Mouse (Mus musculus): Measurements from ENCODE around the gene Nt5dc3. TPM values are rescaled to one million over a fixed set of nuclear protein-coding genes. Genes with fewer than 3 reads are reported as not detected.
A peak's percentile ranks its signal among the peaks of the same experiment; 100 is the strongest.

Nt5dc3 gene
- total RNA-seq, 4 experiments from 2014 or later, result 57.7 to 72.7 (median 64.9) TPM

GRCm38 (mm10) chr10:86872121-86872520 lies 93.3 kb downstream of the Nt5dc3 start:
- no peak for DNase-seq (ENCODE audit: low spot score in 2 of 2)

- DNase-seq (ENCODE audit: low spot score in 2 of 2), result peak; percentile 6 to 19
These were observed 93.8 kb downstream of the Nt5dc3 start for GRCm38 (mm10) chr10:86872591-86872990.

GRCm38 (mm10) chr10:86878721-86879120 lies 99.9 kb downstream of the Nt5dc3 start:
- DNase-seq (ENCODE audit: low spot score in 2 of 2), result no peak

GRCm38 (mm10) chr10:86880071-86880806 lies 101.4 kb downstream of the Nt5dc3 start:
- peak; percentile 38 to 46 for DNase-seq (ENCODE audit: low spot score in 2 of 2)

- DNase-seq (ENCODE audit: low spot score in 2 of 2), result no peak
These were observed 102.6 kb downstream of the Nt5dc3 start for GRCm38 (mm10) chr10:86881448-86881847.

GRCm38 (mm10) chr10:86886434-86886833 lies 107.6 kb downstream of the Nt5dc3 start:
- DNase-seq (ENCODE audit: low spot score in 2 of 2), result no peak

Other genes with a start within 250 kb of the Nt5dc3 start
- 100 to 1,000 TPM in 3 of 4 experiments, 10 to 100 TPM in 1; 97.1 to 109 (median 103) TPM for gene Hsp90b1, start 73.5 kb upstream of the Nt5dc3 start, total RNA-seq (2022)
- gene Ttc41, start 73.2 kb upstream of the Nt5dc3 start, total RNA-seq (2022), result 1 to 10 TPM; 2.2 to 2.6 (median 2.3) TPM
- 10 to 100 TPM; 20.1 to 25.2 (median 21.3) TPM for gene Gm49358, start 15.0 kb upstream of the Nt5dc3 start, total RNA-seq (2022)
- gene Stab2, start 229.0 kb downstream of the Nt5dc3 start, total RNA-seq (2022), result 1 to 10 TPM; 3.9 to 8.1 (median 6.1) TPM